Mouse (Mus musculus) liver, embryonic 18 days (tissue): ENCODE measurements around the gene Tctn1. TPM values are rescaled to one million over a fixed set of nuclear protein-coding genes. Genes with fewer than 3 reads are reported as not detected.

Source experiments
- polyA plus RNA-seq: library from polyadenylated mRNA; depleted of rRNA; stranded (reverse); fragments of >200 nt; gene quantifications from 2 replicates; pipeline ENCODE4 v1.2.3, GENCODE M21; 2012; rRNA removed

Tctn1 gene
- 2.6 and 3.0 TPM in 2 replicates for polyA plus RNA-seq

GRCm38 (mm10) chr5:122263933-122264905 is at the start of gene Tctn1:
Gene Tctn1, minus strand, starts transcription at chr5:122264460.

GRCm38 (mm10) chr5:122284183-122285028 is 20.1 kb upstream of the Tctn1 start, which contains the start of gene Pptc7:
Gene Pptc7, plus strand, starts transcription at chr5:122284365.

GRCm38 (mm10) chr5:122206475-122206874 is 57.8 kb downstream of the Tctn1 start, which contains the start of gene Hvcn1:
Gene Hvcn1, plus strand, starts transcription at chr5:122206804.

Other genes with a start within 250 kb of the Tctn1 start
- 12.2 and 18.9 TPM in 2 replicates for gene Cux2, start 214.4 kb downstream of the Tctn1 start, polyA plus RNA-seq
- 0.17 and 0.55 TPM in 2 replicates for gene Myl2, start 163.5 kb downstream of the Tctn1 start, polyA plus RNA-seq
- 0.07 and 0.19 TPM in 2 replicates for gene Ccdc63, start 123.6 kb downstream of the Tctn1 start, polyA plus RNA-seq
- 92.4 and 99.2 TPM in 2 replicates for gene Ppp1cc, start 106.2 kb downstream of the Tctn1 start, polyA plus RNA-seq
- 5.8 and 6.8 TPM in 2 replicates for gene Hvcn1, start 57.7 kb downstream of the Tctn1 start, polyA plus RNA-seq
- 7.6 and 10.1 TPM in 2 replicates for gene Pptc7, start 19.9 kb upstream of the Tctn1 start, polyA plus RNA-seq
- 2.7 and 3.0 TPM in 2 replicates for gene Rad9b, start 89.8 kb upstream of the Tctn1 start, polyA plus RNA-seq
- 47.9 and 55.7 TPM in 2 replicates for gene Vps29, start 89.9 kb upstream of the Tctn1 start, polyA plus RNA-seq
- gene Gpn3, start 107.4 kb upstream of the Tctn1 start, polyA plus RNA-seq, result 24.4 and 29.1 TPM in 2 replicates
- gene Fam216a, start 107.9 kb upstream of the Tctn1 start, polyA plus RNA-seq, result 13.8 and 14.0 TPM in 2 replicates
- gene Arpc3, start 127.4 kb upstream of the Tctn1 start, polyA plus RNA-seq, result 159 and 165 TPM in 2 replicates
- 10.0 and 11.7 TPM in 2 replicates for gene Anapc7, start 157.2 kb upstream of the Tctn1 start, polyA plus RNA-seq
- gene Atp2a2, start 237.8 kb upstream of the Tctn1 start, polyA plus RNA-seq, result 23.9 and 25.7 TPM in 2 replicates